Mouse (Mus musculus) cerebellum, postnatal 4 days (tissue): ENCODE data around the gene Cdca5.
"Not testable (repeated sequence)": the region's sequence is repeated elsewhere in the genome, so short reads cannot be mapped to it uniquely, and the experiment has no call there.

ENCODE experiments used
- DNase-seq, 2 experiments: peaks; one replicate each; pipeline ENCODE4 v3.0.0; 2022; ENCODE audit warnings: low spot score in 2 of 2, mixed read lengths in 1 of 2

The Cdca5 gene

GRCm38 (mm10) chr19:6084478-6085248 lies at the start of gene Cdca5, which contains the start of gene Zfpl1:
Cdca5 (plus strand) TSS chr19:6084983.
Zfpl1 (minus strand) TSS chr19:6084956.
- DNase-seq: peak; percentile 96 to 98

- no peak for DNase-seq
Observed at GRCm38 (mm10) chr19:6035966-6036585, 48.7 kb upstream of the Cdca5 start.

- DNase-seq: no peak
Observed at GRCm38 (mm10) chr19:6037695-6038094, 47.1 kb upstream of the Cdca5 start.

GRCm38 (mm10) chr19:6038326-6038725 lies 46.5 kb upstream of the Cdca5 start:
- DNase-seq: no peak

- DNase-seq: no peak
Observed at GRCm38 (mm10) chr19:6040002-6040401, 44.8 kb upstream of the Cdca5 start.

GRCm38 (mm10) chr19:6042293-6042692 lies 42.5 kb upstream of the Cdca5 start:
- no peak for DNase-seq

- not testable (repeated sequence) for DNase-seq
Observed at GRCm38 (mm10) chr19:6044102-6044501, 40.7 kb upstream of the Cdca5 start.

- no peak for DNase-seq
Observed at GRCm38 (mm10) chr19:6045366-6046293, 39.2 kb upstream of the Cdca5 start.

- DNase-seq: peak; percentile 81 to 87
Observed at GRCm38 (mm10) chr19:6046294-6047153, 38.3 kb upstream of the Cdca5 start, which contains the start of gene Syvn1. Syvn1 (plus strand) TSS chr19:6046576.

- DNase-seq: no peak
Observed at GRCm38 (mm10) chr19:6047154-6047898, 37.5 kb upstream of the Cdca5 start.

GRCm38 (mm10) chr19:6047899-6048166 lies 37.0 kb upstream of the Cdca5 start:
- no peak for DNase-seq

GRCm38 (mm10) chr19:6048681-6049410 lies 35.9 kb upstream of the Cdca5 start:
- no peak for DNase-seq

GRCm38 (mm10) chr19:6052516-6052915 lies 32.3 kb upstream of the Cdca5 start:
- no peak for DNase-seq

- DNase-seq: no peak
Observed at GRCm38 (mm10) chr19:6054296-6054695, 30.5 kb upstream of the Cdca5 start.

- no peak for DNase-seq
Observed at GRCm38 (mm10) chr19:6056696-6057095, 28.1 kb upstream of the Cdca5 start.

- peak; percentile 98 to 99 for DNase-seq
Observed at GRCm38 (mm10) chr19:6057313-6058096, 27.3 kb upstream of the Cdca5 start, which contains the start of the genes Mrpl49 and Fau. Mrpl49 (minus strand) TSS chr19:6057785. Fau (plus strand) TSS chr19:6057844.

GRCm38 (mm10) chr19:6058513-6058912 lies 26.3 kb upstream of the Cdca5 start:
- DNase-seq: no peak

- DNase-seq: no peak
Observed at GRCm38 (mm10) chr19:6058966-6059365, 25.8 kb upstream of the Cdca5 start.

- peak; percentile 75 to 87 for DNase-seq
Observed at GRCm38 (mm10) chr19:6061021-6061533, 23.7 kb upstream of the Cdca5 start, which contains the start of gene Znhit2. Znhit2 (plus strand) TSS chr19:6061192.
